Mouse (Mus musculus): ENCODE data around the gene A2ml1. TPM values are rescaled to one million over a fixed set of nuclear protein-coding genes. Genes with fewer than 3 reads are reported as not detected.

Gene A2ml1
- total RNA-seq, 2 experiments from 2014 or later: 12.1 to 13.3 TPM

DNA sequence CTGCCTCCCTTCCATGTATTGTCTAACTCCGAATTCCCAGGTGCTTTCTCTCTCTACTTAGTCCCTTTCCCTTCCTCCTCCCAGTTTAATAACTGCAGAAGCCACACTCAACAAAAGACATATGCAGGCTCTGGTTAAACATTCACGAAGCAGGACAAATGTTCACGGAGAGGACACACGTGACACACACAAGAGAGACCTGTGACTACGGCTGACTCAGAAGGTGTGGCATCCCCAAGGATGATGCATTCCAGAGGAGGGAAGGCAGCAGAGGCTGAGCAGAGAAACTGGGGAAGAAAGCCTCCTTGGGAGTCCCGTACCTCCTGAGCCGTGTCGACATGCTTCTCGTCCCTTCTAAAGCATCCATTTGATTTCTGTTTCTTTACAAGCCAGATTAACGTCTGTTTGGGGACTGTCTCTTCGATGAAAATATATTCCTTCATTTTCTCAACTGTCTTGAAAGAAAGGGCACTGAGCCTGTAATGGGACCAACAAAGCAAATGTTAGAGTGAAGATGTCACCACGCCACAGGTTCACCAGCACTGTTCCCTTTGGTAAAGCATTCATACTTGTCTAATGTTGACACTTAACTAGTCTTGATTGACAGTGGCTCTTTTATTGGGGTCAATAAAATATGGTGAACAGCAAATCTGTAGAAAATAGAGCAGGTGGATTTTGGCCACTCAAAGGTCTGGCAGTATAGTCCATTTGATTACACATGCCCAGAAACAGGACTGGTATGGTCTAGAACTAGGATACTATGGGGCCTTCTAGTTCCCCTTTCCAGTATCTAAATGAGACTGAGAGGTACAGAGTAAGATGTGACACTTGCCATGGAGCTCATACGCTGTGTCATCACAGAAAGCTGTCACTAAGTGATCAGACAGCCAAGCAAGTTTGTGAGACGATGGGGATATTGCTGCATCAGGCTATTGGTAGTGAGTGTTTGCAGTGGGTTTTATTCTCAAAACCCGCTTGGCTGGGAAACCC is 31.6 kb downstream of the A2ml1 start:
- no peak for DNase-seq

DNA sequence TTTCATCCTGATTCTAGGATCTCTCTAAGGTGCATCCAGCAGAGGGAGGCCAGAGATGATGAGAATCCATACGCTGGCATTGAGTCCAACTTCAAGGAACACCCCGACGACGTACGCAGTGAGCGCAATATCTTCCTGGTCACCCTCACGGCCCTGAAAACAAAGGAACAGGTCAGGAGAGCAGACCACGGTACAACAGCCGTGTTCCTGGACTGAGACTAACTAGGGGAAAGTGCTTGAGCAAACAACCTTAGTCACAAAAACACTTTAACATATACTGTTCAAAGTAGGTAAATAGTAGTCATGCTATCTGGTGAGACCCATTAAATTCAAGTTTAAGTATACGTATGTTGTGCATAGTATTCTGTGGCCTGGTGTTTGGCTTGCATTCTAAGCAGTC is 32.9 kb downstream of the A2ml1 start:
- no peak for DNase-seq

DNA sequence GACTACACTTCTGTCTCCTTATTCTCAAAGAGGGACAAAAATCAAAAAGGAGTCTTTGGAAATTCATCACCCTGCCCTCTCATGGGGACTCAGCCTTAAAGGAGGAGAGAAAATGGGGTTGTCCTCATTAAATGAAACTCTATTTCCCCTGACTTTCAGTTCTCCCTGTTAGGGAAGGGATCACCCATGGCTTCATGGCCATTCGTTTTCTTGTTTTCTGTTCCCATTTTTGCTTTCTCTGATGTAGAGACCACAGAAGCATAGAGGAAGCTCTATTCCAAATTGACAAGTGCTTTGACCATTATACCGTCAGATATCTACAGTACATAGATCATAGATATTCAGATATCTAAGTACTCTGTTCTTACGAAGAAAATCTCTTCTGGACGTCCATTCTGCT is 36.0 kb downstream of the A2ml1 start:
- DNase-seq: no peak

DNA sequence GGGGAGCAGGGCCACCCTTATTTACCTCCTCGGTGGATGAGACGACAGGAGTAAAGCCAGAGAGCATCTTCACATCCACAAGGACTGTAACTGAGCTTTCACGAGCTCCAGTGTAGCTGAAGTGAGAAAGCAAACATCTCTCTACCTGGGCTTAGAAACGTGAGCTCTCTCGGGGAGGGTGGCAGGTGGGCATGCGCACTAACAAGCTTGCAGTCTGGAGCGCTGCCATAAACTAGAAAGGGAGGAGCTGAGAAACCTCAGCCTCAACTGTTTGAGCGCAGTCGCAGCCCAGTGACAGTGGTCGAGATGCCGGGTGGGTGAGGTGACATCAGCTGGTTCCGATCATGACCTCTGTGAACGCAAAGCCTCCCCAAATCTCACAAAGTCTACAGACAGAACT is 38.2 kb downstream of the A2ml1 start:
- DNase-seq: peak in 1 of 2 experiments; percentile 18

DNA sequence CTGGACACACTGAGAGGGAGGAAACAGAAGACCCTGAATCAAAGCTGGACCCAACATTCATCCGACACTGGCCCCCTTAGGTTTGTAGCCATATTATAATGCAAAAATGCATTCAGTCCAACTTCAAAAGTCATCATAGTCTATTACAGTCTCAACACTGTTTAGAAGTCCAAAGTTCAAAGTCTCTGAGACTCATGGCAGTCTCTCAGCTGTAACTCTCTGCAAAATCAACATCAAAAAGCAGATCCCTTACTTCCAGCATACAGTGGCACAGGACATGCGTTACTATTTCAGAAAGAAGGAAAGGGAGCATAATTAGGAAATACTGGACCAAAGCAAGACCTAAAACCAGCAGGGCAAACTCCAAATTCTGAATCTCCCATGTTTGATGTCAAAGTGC is 46.2 kb downstream of the A2ml1 start:
- DNase-seq: no peak

DNA sequence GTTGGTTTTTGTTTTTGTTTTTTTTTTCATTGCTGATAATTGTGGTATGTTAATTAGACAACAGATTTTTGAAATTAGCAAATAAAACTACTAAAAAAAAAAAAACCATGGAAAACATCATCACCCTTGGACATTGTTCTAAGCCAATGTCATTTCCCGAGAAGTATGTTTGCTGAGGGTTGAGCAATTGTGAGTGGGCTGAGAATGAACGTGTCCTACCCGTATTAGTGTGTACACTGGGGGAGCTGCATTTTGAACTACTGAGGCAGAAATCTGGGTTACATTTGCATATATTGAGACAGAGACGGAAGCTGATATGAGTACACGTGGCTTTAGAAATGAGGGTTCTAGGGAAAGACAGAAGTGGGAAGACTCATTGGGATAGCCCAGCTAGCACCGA is 48.1 kb downstream of the A2ml1 start:
- no peak for DNase-seq

DNA sequence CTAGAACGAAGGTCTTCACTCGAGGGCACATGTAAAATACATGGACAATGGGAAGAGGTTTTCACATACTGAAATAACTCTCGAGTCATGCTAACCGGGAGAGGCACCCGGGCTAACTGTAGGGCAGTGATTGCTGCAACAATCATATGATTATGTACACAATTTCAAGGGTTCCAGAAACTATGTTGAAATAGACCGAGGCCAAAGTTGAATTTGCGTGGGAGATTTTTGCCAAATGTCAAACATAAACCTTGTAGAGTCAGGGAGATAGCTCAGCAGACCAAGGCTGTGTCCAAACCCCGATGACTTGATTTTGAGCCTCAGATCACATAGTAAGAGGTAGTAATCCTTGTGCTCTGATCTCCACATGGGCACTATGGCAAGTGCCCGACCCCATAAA is 48.7 kb downstream of the A2ml1 start:
- DNase-seq: no peak

DNA sequence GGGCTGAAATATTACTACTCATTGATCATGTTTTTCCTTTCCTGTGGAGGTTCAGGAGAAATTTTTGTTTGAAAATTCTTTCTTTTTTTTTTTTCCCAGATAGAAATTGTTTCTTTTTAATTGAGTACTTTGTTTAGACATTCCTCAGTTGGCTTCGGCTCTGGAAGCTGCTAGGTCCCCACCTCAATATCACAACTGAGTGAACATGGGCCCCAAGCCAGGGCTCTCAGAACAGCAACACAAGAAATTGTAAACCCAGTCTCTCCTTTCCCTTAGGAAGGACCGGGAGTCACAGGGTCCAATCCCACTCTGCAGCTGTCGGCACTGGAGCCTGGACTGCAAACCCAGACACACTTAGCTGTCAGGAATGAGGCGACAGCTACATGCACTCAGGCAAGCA is 52.9 kb downstream of the A2ml1 start:
- DNase-seq: no peak

DNA sequence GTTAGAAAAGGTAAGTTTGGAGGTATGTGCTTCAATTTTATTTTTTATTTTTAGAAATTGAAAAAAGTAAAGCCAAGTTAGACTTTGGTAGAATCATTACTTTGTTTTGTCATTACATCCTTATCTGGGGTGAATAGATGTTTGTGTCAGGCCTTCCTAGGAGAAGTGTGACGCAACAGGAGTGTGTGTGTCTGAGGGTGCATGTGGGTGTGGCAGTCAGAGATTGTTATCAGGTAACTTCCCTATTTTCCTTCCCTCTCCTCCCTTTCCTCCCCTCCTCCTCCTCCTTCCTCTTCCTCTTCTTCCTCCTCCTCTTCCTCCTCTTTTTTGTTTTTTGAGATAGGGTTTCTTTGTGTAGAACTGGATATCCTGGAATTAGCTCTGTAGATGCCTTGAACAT is 54.3 kb downstream of the A2ml1 start:
- no peak for DNase-seq

DNA sequence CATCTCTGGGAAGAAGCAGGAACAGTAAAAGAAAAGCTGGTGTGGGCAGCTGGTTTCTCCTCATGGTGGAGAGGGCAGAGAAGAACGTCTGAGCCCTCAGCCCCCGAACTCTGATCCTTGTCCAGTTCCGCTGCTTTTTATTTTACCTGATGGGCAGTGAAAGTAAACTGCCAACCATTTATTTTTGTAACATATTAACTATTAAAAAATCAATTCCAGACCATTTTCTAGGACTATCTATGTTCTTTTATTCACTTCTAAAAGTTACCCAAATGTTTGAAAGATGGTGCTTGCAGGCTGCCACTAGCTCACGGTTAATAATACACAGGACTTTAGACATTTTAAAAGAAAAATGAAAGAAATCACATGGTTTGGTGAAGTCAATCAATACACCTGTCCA is 54.8 kb downstream of the A2ml1 start, which contains the start of gene Pzp:
TSS of gene Pzp (minus strand) at position 120 of the 400 bp plus-strand sequence.
- DNase-seq: no peak

DNA sequence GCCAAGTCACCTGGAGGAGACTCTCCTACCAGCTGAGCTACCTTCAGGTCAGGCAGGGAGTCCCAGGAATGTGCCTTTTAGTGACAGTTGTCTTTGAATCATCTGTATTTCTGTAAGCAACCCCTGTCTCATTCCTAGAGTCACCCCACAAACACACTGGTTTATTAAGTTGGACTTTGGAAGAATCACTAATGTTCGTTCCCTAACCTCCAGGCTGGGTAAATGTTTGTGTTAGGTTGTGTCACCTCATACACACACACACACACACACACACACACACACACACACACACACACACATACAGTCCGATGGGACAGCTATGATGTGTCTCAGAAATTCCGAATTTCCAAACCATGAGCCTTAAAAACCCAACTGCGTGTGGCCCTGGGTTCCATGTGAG is 55.6 kb downstream of the A2ml1 start:
- no peak for DNase-seq

DNA sequence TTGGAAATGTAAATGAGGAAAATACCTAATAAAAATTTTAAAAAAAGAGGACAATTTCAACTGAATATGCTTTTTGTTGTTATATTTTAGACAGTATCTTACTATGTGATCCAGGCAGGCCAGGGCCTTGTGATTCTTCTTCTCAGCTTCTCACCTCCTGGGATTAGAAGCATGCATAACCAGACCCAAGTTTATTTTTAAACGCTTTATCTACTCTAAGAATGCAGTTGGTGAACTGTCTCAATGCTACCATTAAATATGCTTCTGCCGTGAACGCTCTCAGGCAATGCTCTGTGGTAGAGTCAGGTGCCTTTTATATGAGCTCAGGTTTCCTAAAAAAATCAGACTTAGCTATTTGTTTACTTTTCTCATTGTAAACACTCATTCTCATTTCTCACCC is 58.0 kb downstream of the A2ml1 start:
- DNase-seq: no peak

DNA sequence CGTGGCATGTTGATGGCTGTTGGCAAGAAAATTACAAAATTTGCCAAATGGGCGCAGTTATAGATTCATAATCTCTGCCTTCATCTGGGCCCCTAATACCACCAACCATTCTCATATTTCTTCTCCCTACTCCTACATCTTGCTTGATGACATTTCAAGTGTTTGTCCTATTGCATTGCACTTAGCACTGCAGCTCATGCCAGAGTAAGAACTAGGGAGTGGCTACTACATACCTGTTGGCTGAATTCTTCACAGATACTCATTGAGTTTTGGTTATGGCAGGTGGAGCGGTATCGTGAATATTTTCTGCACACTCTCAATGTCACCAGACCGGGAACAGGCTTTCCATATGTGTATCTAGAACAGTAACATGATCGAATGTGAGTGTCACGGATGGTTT is 62.2 kb downstream of the A2ml1 start:
- DNase-seq: no peak

DNA sequence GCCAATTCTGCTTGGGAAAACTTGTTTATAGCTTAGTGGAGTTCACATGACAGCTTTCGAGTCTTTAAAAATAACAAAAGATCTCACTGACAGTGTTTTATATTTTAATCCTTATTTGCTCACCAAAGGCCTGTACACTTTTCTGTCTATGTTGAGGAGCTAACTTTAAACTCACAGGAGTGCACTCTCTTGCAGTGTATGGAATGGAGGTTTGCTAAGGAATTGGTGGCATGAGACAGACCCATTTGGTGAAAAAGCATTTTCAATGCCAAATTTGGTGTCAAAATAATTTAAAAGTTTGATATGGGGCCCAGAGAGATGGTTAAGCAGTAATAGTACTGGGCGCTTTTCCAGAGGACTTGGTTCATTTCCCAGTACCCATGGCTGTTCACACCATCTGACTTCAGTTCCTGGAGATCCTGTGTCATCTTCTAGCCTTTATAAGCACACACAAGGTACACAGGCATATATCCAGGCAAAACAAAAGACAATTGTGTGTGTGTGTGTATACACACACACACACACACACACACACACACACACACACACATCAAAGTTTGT is 75.7 kb downstream of the A2ml1 start:
- peak; percentile 29 to 31 for DNase-seq

DNA sequence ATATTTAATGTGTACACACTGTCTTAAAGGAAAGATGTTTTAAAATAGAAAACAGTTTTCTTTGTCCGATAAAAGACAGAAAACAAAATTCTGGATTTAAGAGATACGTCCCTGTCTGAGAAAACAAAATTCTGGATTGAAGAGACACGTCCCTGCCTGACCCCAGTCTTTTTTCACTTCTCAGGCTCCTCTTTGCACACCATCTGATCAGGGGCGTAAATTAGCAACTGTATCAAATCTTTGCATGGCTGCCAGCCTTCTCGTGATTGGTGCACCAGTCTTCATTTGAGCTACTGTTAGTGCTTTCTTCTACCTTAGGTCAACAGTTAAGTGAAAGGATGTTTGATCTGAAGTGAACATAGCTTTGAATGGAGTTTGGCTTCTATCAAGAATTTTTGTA is 76.7 kb downstream of the A2ml1 start:
- no peak for DNase-seq

DNA sequence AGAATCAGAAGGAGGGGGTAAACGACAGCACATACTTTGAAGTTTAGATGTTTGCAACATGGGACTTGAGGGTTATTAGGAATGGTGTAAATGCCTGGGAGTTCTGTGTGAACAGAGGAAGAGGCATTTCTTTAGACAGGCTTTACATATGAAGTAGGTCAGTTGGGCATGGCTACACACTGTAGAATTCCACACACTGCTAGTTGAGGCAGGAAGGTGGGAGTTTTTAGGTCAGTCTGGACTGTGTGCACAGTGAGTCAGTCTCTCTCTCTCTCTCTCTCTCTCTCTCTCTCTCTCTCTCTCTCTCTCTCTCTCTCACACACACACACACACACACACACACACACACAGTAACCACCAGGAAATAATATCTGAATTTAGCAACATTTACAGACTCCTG is 86.1 kb downstream of the A2ml1 start:
- no peak for DNase-seq

DNA sequence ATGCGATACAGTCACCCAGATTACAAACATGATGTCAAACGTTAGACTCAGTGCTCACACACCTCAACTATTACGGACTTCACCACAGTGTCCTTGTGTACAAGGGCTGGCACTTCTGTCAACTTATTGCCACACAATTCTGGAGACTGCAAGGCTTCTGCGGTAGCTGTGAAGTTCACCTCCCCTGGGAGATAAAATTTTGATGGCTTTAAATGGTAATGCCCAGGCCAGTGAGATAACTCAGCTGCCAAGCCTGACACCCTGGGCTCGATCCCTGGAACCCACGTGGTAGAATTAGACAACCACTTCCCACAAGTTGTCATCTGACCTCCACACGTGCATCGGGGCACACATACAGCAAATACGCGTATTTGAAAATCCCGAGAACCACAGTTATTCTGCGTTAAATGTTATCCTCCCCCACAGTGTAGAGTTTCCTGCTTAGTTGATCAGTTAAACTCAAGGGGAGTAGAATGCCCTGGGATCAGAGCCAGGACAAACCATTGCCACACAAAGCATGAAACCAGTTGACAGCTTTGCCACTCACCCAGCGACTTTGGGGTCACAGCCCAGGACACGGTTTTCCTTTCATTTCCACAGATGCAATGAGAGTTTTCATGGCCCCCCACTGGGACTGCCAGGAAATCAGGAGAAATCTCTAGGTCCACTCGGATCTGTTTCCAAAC is 86.6 kb downstream of the A2ml1 start:
- no peak for DNase-seq

DNA sequence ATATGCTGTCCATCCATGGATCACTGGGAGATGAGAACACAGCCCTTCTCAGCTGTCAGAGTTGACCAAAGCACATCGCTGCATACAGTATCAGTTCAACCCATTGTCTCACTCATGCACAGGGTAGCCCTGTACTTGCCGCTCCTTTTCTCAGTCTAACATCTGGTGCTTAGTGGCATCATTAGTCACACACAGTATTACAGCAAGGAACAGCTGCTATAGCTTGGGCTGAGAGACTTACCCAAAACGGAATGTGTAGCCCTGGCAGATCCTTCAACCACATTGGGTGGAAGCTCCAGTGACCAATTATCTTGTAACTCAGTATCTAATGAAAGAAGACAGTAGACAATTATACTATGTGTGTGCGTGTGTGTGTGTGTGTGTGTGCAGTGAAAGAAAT is 89.5 kb downstream of the A2ml1 start:
- DNase-seq: no peak

DNA sequence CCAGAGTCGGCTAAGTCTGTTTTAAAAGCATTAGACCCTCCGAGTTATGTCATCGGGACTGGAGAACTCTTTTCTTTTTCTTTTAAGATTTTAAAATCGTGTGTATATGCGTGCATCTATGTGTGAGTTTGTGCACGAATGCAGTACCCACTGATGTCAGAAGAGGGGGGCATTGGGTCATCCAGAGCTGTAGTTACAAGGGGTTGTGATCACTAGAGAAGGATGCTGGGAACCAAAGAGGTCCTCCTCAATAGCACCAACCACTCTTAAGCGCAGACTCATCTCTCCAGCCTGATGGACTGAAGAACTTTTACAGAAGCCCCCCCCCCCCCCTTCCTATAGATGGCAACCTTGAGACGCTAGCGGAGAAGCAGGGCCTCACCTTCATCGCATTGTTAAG is 91.3 kb downstream of the A2ml1 start:
- no peak for DNase-seq

Data from layer of hippocampus, postnatal 36 days (tissue).